Comparison of ENCODE assay signal across 9 mouse cellular contexts in genomic region chr3:145650298-145651011, GRCm38 (mm10). TPM values are rescaled to one million over a fixed set of nuclear protein-coding genes. Genes with fewer than 3 reads are reported as not detected.
DNase-seq lines count a peak whose midpoint lies in the region; ATAC-seq and TF ChIP-seq lines count a peak whose summit lies in the region.
"Had no signal": no experiment of that assay in that cellular context is flagged by ENCODE, and none has a peak within 500 bp of the region (broad histone marks: within the 10 kb centered on the region; RNA-seq: fewer than 3 reads in every experiment).

No protein-coding gene starts in this region.

- H3K9me3 ChIP-seq in intestine, embryonic 14.5 days (ENCODE audit: control insufficient read depth, low read length): no peaks in the 10 kb centered on the region
- no peaks in the 10 kb centered on the region for H3K9me3 ChIP-seq in liver, embryonic 15.5 days (replicated peaks)

- 6% methylated on average over 18 of the region's 18 CpGs for WGBS in intestine, embryonic 14.5 days
- 1% methylated on average over 18 of the region's 18 CpGs for WGBS in liver, embryonic 15.5 days (ENCODE audit: insufficient replicate concordance)

- H3K27ac ChIP-seq in testis, adult 2 months (ENCODE audit: control insufficient read depth, insufficient read depth, low read depth, low read length): peak overlapping the region; percentile 50
- H3K27ac ChIP-seq in intestine, embryonic 14.5 days (ENCODE audit: low read depth): peak overlapping the region; percentile 89
- peak overlapping the region; percentile 24; the same call in 1 of the 2 replicates for H3K27ac ChIP-seq in liver, embryonic 15.5 days (replicated peaks)

- peak overlapping the region; percentile 80 for H3K4me2 ChIP-seq in intestine, embryonic 14.5 days (ENCODE audit: low read length)
- peak overlapping the region; percentile 53 for H3K4me2 ChIP-seq in liver, embryonic 15.5 days

- peak overlapping the region; percentile 76 for H3K4me3 ChIP-seq in testis, adult 2 months (ENCODE audit: control insufficient read depth, low read depth, low read length)
- peak overlapping the region; percentile 66 for H3K4me3 ChIP-seq in intestine, embryonic 14.5 days (ENCODE audit: low read depth, low read length)
- H3K4me3 ChIP-seq in liver, embryonic 15.5 days (replicated peaks): peak overlapping the region; percentile 54

- TF ChIP-seq CTCF in testis, adult 2 months (IDR thresholded peaks at IDR 0.05; ENCODE audit: control insufficient read depth, insufficient read depth, insufficient replicate concordance, low read depth, low read length): no peak

- H3K9ac ChIP-seq in intestine, embryonic 14.5 days (ENCODE audit: low read length): peak overlapping the region; percentile 90
- no peak overlapping the region for H3K9ac ChIP-seq in liver, embryonic 15.5 days

- TF ChIP-seq POLR2A in testis, adult 2 months (IDR thresholded peaks at IDR 0.05; ENCODE audit: control insufficient read depth, low read depth, low read length): no peak

- H3K27me3 ChIP-seq in testis, adult 2 months (ENCODE audit: control insufficient read depth, insufficient read depth, low read length): peaks cover 2% of the 10 kb centered on the region; the same call in 1 of the 2 replicates
- no peaks in the 10 kb centered on the region for H3K27me3 ChIP-seq in intestine, embryonic 14.5 days (replicated peaks; ENCODE audit: control insufficient read depth, insufficient read depth, low read length)
- H3K27me3 ChIP-seq in liver, embryonic 15.5 days: peaks cover 67% of the 10 kb centered on the region

- H3K4me1 ChIP-seq in testis, adult 2 months (ENCODE audit: control insufficient read depth, insufficient read depth, low read length): peaks cover 26% of the 10 kb centered on the region
- H3K4me1 ChIP-seq in intestine, embryonic 14.5 days (replicated peaks; ENCODE audit: control insufficient read depth, insufficient read depth, low read length): peaks cover 41% of the 10 kb centered on the region
- 0 out of 2 replicates have a peak, but pooled peaks cover 5% of the 10 kb centered on the region for H3K4me1 ChIP-seq in liver, embryonic 15.5 days (replicated peaks)

- no peak; the same call in 1 of the 2 replicates for ATAC-seq in intestine, embryonic 14.5 days (replicated peaks; ENCODE audit: low FRiP score, low TSS enrichment, low read depth)
- no peak for ATAC-seq in liver, embryonic 15.5 days (ENCODE audit: insufficient read depth)

- intact Hi-C loops in gastrocnemius, postnatal 14 days (cut with DNase I; ENCODE audit: low total_unique reads): no loop called here

- no peaks in the 10 kb centered on the region for H3K36me3 ChIP-seq in testis, adult 2 months (ENCODE audit: control insufficient read depth, insufficient read depth, low read length)
- H3K36me3 ChIP-seq in intestine, embryonic 14.5 days (ENCODE audit: control insufficient read depth, insufficient read depth, low read length): peaks cover 17% of the 10 kb centered on the region
- H3K36me3 ChIP-seq in liver, embryonic 15.5 days (replicated peaks): no peaks in the 10 kb centered on the region

- DNase-seq in testis, postnatal 14 days (ENCODE audit: low spot score): no peak
- peak; percentile 64 for DNase-seq in gastrocnemius, postnatal 14 days
- DNase-seq in intestine, embryonic 14.5 days (ENCODE audit: low spot score): peak; percentile 69
- peak; percentile 45 for DNase-seq in retina, embryonic 14.5 days (ENCODE audit: low spot score)
- DNase-seq in spleen, adult 12 weeks (ENCODE audit: low spot score): no peak
- no peak for DNase-seq in thymus, adult 18-20 months

RNA-seq across cellular contexts. Expression of gene Ccn1, which starts 0.7 kb away (rescaled TPM):
- 2.0 and 4.0 TPM in 2 replicates for polyA plus RNA-seq in testis, adult 2 months (2012; rRNA removed)
- total RNA-seq in gastrocnemius, postnatal 14 days (2021): 10 to 100 TPM; 20.4 to 28.2 TPM
- polyA plus RNA-seq in intestine, embryonic 14.5 days (2014; fragmentation: Nextera tagmentation; extraction: Ambion mirVana): 33.4 and 34.7 TPM in 2 replicates
- polyA plus RNA-seq in liver, embryonic 15.5 days (2015; fragmentation: Nextera tagmentation; extraction: Ambion mirVana): 7.6 and 8.5 TPM in 2 replicates
- total RNA-seq: MEL had no signal

Comparison
In these comparisons a context has a peak if more than half of its experiments do, and no peak if none do; other contexts are left out.
1. H3K27ac ChIP-seq: peak in every context shown above with its lines; median percentile 89 in intestine, embryonic 14.5 days; 50 in testis, adult 2 months; 24 in liver, embryonic 15.5 days.
2. DNase-seq: peak in gastrocnemius, postnatal 14 days (single experiment), intestine, embryonic 14.5 days (single experiment) and retina, embryonic 14.5 days (single experiment); none in testis, postnatal 14 days (single experiment), spleen, adult 12 weeks (single experiment) and thymus, adult 18-20 months (0 of 2).
3. Peak in every context shown above with its lines, with median percentiles within 50 percentile points of each other: H3K4me3 ChIP-seq.